Mouse (Mus musculus) hindbrain, embryonic 12.5 days (tissue): Measurements from ENCODE around the gene Sox5. TPM values are rescaled to one million over a fixed set of nuclear protein-coding genes. Genes with fewer than 3 reads are reported as not detected.

ENCODE experiments used
- ATAC-seq: fragments of 200-750 bp; cut with Nextera tagmentation; 2 replicates; pipeline ENCODE4 v1.8.0; 2017; ENCODE audit warnings: moderate TSS enrichment; ENCODE audit not compliant: low FRiP score
- H3K27ac ChIP-seq: fragments of 300-500 bp; sonication (generic); 2 replicates; pipeline ENCODE4 v1.5.1; 2016; ENCODE audit warnings: mild to moderate bottlenecking
- H3K27me3 ChIP-seq: fragments of 300-500 bp; sonication (generic); 2 replicates; pipeline ENCODE4 v1.6.1; 2016; ENCODE audit warnings: mild to moderate bottlenecking
- H3K36me3 ChIP-seq: fragments of 300-500 bp; sonication (generic); 2 replicates; pipeline ENCODE4 v1.6.1; 2016; ENCODE audit warnings: mild to moderate bottlenecking
- H3K4me1 ChIP-seq: fragments of 300-500 bp; sonication (generic); 2 replicates; pipeline ENCODE4 v1.6.1; 2016
- H3K4me2 ChIP-seq: fragments of 300-500 bp; sonication (generic); replicated peaks from 2 replicates; pipeline ENCODE4 v1.6.1; 2016; ENCODE audit warnings: mild to moderate bottlenecking
- H3K4me3 ChIP-seq: fragments of 300-500 bp; sonication (generic); 2 replicates; pipeline ENCODE4 v1.5.1; 2016; ENCODE audit warnings: mild to moderate bottlenecking
- H3K9ac ChIP-seq: fragments of 300-500 bp; sonication (generic); 2 replicates; pipeline ENCODE4 v1.6.1; 2016; ENCODE audit warnings: mild to moderate bottlenecking, moderate library complexity
- H3K9me3 ChIP-seq: fragments of 300-500 bp; sonication (generic); replicated peaks from 2 replicates; pipeline ENCODE4 v1.6.1; 2016; ENCODE audit warnings: mild to moderate bottlenecking
- WGBS: fragments of 180-500 bp; shearing (Covaris S2); methylation state at CpG from one replicate; pipeline ENCODE4 v1.1.7; 2016; 5-methylcytosine and 5-hydroxymethylcytosine counted together
- polyA plus RNA-seq: library from polyadenylated mRNA; unstranded; fragments of >200 nt; fragmentation: Nextera tagmentation; extraction: Ambion mirVana; gene quantifications from 2 replicates; pipeline ENCODE4 v1.2.1, GENCODE M21; 2016

Sox5 gene
- polyA plus RNA-seq, 1 experiment from 2014 or later = 49.1 TPM

- H3K4me1 ChIP-seq = peaks cover 12% of the 10 kb centered on the region
- 97% methylated on average over 3 of the region's 3 CpGs for WGBS
- H3K4me2 ChIP-seq = no peak overlapping the region
- H3K36me3 ChIP-seq = no peaks in the 10 kb centered on the region
- no peak overlapping the region for H3K4me3 ChIP-seq
- H3K9me3 ChIP-seq = no peaks in the 10 kb centered on the region
- ATAC-seq = no peak
- no peaks in the 10 kb centered on the region for H3K27me3 ChIP-seq
- no peak overlapping the region for H3K27ac ChIP-seq
- no peak overlapping the region for H3K9ac ChIP-seq
Observed at GRCm38 (mm10) chr6:144339554-144339953, 442.2 kb downstream of the Sox5 start.

GRCm38 (mm10) chr6:144339006-144339405 is 442.8 kb downstream of the Sox5 start:
- WGBS = 67% methylated on average over 13 of the region's 13 CpGs
- peaks cover 12% of the 10 kb centered on the region for H3K4me1 ChIP-seq

GRCm38 (mm10) chr6:144338221-144338620 is 443.6 kb downstream of the Sox5 start:
- Histone ChIP-seq H3K27me3 (no peaks in the 10 kb centered on the region), H3K4me2 (no peak overlapping the region), H3K27ac (no peak overlapping the region), H3K4me3 (no peak overlapping the region), H3K36me3 (no peaks in the 10 kb centered on the region), H3K9ac (no peak overlapping the region), H3K9me3 (no peaks in the 10 kb centered on the region), H3K4me1 (peaks cover 12% of the 10 kb centered on the region)
- 50% methylated on average over 4 of the region's 4 CpGs for WGBS
- ATAC-seq = no peak

More at GRCm38 (mm10) chr6:144339006-144339405, 442.8 kb downstream of the Sox5 start:
- no peak overlapping the region for H3K4me2 ChIP-seq
- H3K36me3 ChIP-seq = no peaks in the 10 kb centered on the region
- no peak overlapping the region for H3K9ac ChIP-seq
- no peak overlapping the region for H3K27ac ChIP-seq
- no peaks in the 10 kb centered on the region for H3K27me3 ChIP-seq
- no peaks in the 10 kb centered on the region for H3K9me3 ChIP-seq
- no peak for ATAC-seq
- H3K4me3 ChIP-seq = no peak overlapping the region

GRCm38 (mm10) chr6:144337436-144337969 is 444.3 kb downstream of the Sox5 start:
- H3K36me3 ChIP-seq = no peaks in the 10 kb centered on the region
- no peak overlapping the region for H3K27ac ChIP-seq
- no peak overlapping the region for H3K4me3 ChIP-seq
- 15% methylated on average over 14 of the region's 14 CpGs for WGBS
- ATAC-seq = no peak
- no peaks in the 10 kb centered on the region for H3K27me3 ChIP-seq
- H3K4me2 ChIP-seq = peak overlapping the region; percentile 30
- peaks cover 12% of the 10 kb centered on the region for H3K4me1 ChIP-seq
- H3K9ac ChIP-seq = no peak overlapping the region
- H3K9me3 ChIP-seq = no peaks in the 10 kb centered on the region

GRCm38 (mm10) chr6:144336789-144337188 is 445.0 kb downstream of the Sox5 start:
- Histone ChIP-seq H3K4me3 (no peak overlapping the region), H3K4me1 (peaks cover 12% of the 10 kb centered on the region), H3K27me3 (no peaks in the 10 kb centered on the region), H3K36me3 (no peaks in the 10 kb centered on the region), H3K9me3 (no peaks in the 10 kb centered on the region), H3K27ac (no peak overlapping the region), H3K4me2 (no peak overlapping the region), H3K9ac (no peak overlapping the region)
- ATAC-seq = no peak
- WGBS = 90% methylated on average over 4 of the region's 4 CpGs

- no peak overlapping the region for H3K9ac ChIP-seq
- ATAC-seq = no peak
- H3K36me3 ChIP-seq = no peaks in the 10 kb centered on the region
- WGBS = 96% methylated on average over 4 of the region's 4 CpGs
- no peaks in the 10 kb centered on the region for H3K27me3 ChIP-seq
- H3K4me1 ChIP-seq = peaks cover 11% of the 10 kb centered on the region
- no peak overlapping the region for H3K4me2 ChIP-seq
- H3K9me3 ChIP-seq = no peaks in the 10 kb centered on the region
- no peak overlapping the region for H3K4me3 ChIP-seq
- H3K27ac ChIP-seq = no peak overlapping the region
Observed at GRCm38 (mm10) chr6:144333146-144333545, 448.6 kb downstream of the Sox5 start.

GRCm38 (mm10) chr6:144332027-144332426 is 449.8 kb downstream of the Sox5 start:
- H3K9ac ChIP-seq = no peak overlapping the region
- H3K9me3 ChIP-seq = no peaks in the 10 kb centered on the region
- no peaks in the 10 kb centered on the region for H3K36me3 ChIP-seq
- 78% methylated on average over 4 of the region's 4 CpGs for WGBS
- H3K4me3 ChIP-seq = no peak overlapping the region
- H3K27me3 ChIP-seq = no peaks in the 10 kb centered on the region
- no peaks in the 10 kb centered on the region for H3K4me1 ChIP-seq
- no peak overlapping the region for H3K27ac ChIP-seq
- no peak overlapping the region for H3K4me2 ChIP-seq
- ATAC-seq = no peak

GRCm38 (mm10) chr6:144329311-144329930 is 452.4 kb downstream of the Sox5 start:
- no peak overlapping the region for H3K4me3 ChIP-seq
- ATAC-seq = no peak

GRCm38 (mm10) chr6:144328779-144329178 is 453.0 kb downstream of the Sox5 start:
- WGBS = 77% methylated on average over 4 of the region's 4 CpGs
- H3K4me1 ChIP-seq = no peaks in the 10 kb centered on the region
- no peaks in the 10 kb centered on the region for H3K27me3 ChIP-seq
- no peak overlapping the region for H3K9ac ChIP-seq
- ATAC-seq = no peak
- H3K4me3 ChIP-seq = no peak overlapping the region
- no peaks in the 10 kb centered on the region for H3K9me3 ChIP-seq
- no peaks in the 10 kb centered on the region for H3K36me3 ChIP-seq
- no peak overlapping the region for H3K4me2 ChIP-seq
- H3K27ac ChIP-seq = no peak overlapping the region

More at GRCm38 (mm10) chr6:144329311-144329930, 452.4 kb downstream of the Sox5 start:
- Histone ChIP-seq H3K27me3 (no peaks in the 10 kb centered on the region), H3K9me3 (no peaks in the 10 kb centered on the region), H3K4me2 (no peak overlapping the region), H3K27ac (no peak overlapping the region), H3K4me1 (no peaks in the 10 kb centered on the region), H3K36me3 (no peaks in the 10 kb centered on the region), H3K9ac (no peak overlapping the region)
- WGBS = 71% methylated on average over 2 of the region's 2 CpGs

GRCm38 (mm10) chr6:144326817-144327216 is 455.0 kb downstream of the Sox5 start:
- Histone ChIP-seq H3K4me2 (no peak overlapping the region), H3K4me3 (no peak overlapping the region), H3K4me1 (no peaks in the 10 kb centered on the region), H3K27me3 (no peaks in the 10 kb centered on the region), H3K9me3 (no peaks in the 10 kb centered on the region), H3K27ac (no peak overlapping the region), H3K9ac (no peak overlapping the region), H3K36me3 (no peaks in the 10 kb centered on the region)
- WGBS = 81% methylated on average over 3 of the region's 3 CpGs
- no peak for ATAC-seq

GRCm38 (mm10) chr6:144323372-144323771 is 458.4 kb downstream of the Sox5 start:
- Histone ChIP-seq H3K36me3 (no peaks in the 10 kb centered on the region), H3K9me3 (no peaks in the 10 kb centered on the region), H3K9ac (no peak overlapping the region), H3K4me2 (no peak overlapping the region), H3K27ac (no peak overlapping the region), H3K27me3 (no peaks in the 10 kb centered on the region), H3K4me3 (no peak overlapping the region), H3K4me1 (peaks cover 4% of the 10 kb centered on the region; the same call in 1 of the 2 replicates)
- no peak for ATAC-seq
- 90% methylated on average over 4 of the region's 4 CpGs for WGBS

- no peak overlapping the region for H3K4me2 ChIP-seq
- no peaks in the 10 kb centered on the region for H3K9me3 ChIP-seq
- H3K27ac ChIP-seq = no peak overlapping the region
- H3K4me3 ChIP-seq = no peak overlapping the region
- H3K36me3 ChIP-seq = no peaks in the 10 kb centered on the region
- no peak for ATAC-seq
- no peaks in the 10 kb centered on the region for H3K27me3 ChIP-seq
- H3K4me1 ChIP-seq = peaks cover 4% of the 10 kb centered on the region; the same call in 1 of the 2 replicates
- WGBS = 89% methylated on average over 13 of the region's 13 CpGs
- no peak overlapping the region for H3K9ac ChIP-seq
Observed at GRCm38 (mm10) chr6:144322297-144323047, 459.3 kb downstream of the Sox5 start.
